Mouse (Mus musculus): Measurements from ENCODE around the gene Tcf12.
A peak's percentile ranks its signal among the peaks of the same experiment; 100 is the strongest.

The Tcf12 gene

GRCm38 (mm10) chr9:71980579-71980978 is 131.1 kb downstream of the Tcf12 start:
- peak; percentile 20 for DNase-seq (ENCODE audit: low read depth, low spot score)

GRCm38 (mm10) chr9:71978886-71979285 is 132.8 kb downstream of the Tcf12 start:
- DNase-seq (ENCODE audit: low read depth, low spot score) = no peak
- no peaks in the 10 kb centered on the region for H3K36me3 ChIP-seq (ENCODE audit: control insufficient read depth, insufficient read depth, low read length, poor library complexity, severe bottlenecking)
- H3K27me3 ChIP-seq (ENCODE audit: control insufficient read depth, insufficient read depth, low read length, poor library complexity, severe bottlenecking) = no peaks in the 10 kb centered on the region

More at GRCm38 (mm10) chr9:71980579-71980978, 131.1 kb downstream of the Tcf12 start:
- Histone ChIP-seq H3K36me3 (ENCODE audit: control insufficient read depth, insufficient read depth, low read length, poor library complexity, severe bottlenecking) (no peaks in the 10 kb centered on the region), H3K27me3 (ENCODE audit: control insufficient read depth, insufficient read depth, low read length, poor library complexity, severe bottlenecking) (no peaks in the 10 kb centered on the region)

- Histone ChIP-seq H3K36me3 (ENCODE audit: control insufficient read depth, insufficient read depth, low read length, poor library complexity, severe bottlenecking) (no peaks in the 10 kb centered on the region), H3K27me3 (ENCODE audit: control insufficient read depth, insufficient read depth, low read length, poor library complexity, severe bottlenecking) (no peaks in the 10 kb centered on the region)
- peak; percentile 61 for DNase-seq (ENCODE audit: low read depth, low spot score)
These were observed 135.6 kb downstream of the Tcf12 start for GRCm38 (mm10) chr9:71976034-71976433.

GRCm38 (mm10) chr9:71975141-71975540 is 136.5 kb downstream of the Tcf12 start:
- Histone ChIP-seq H3K27me3 (ENCODE audit: control insufficient read depth, insufficient read depth, low read length, poor library complexity, severe bottlenecking) (no peaks in the 10 kb centered on the region), H3K36me3 (ENCODE audit: control insufficient read depth, insufficient read depth, low read length, poor library complexity, severe bottlenecking) (no peaks in the 10 kb centered on the region)
- no peak for DNase-seq (ENCODE audit: low read depth, low spot score)

GRCm38 (mm10) chr9:71974541-71974959 is 137.1 kb downstream of the Tcf12 start:
- DNase-seq (ENCODE audit: low read depth, low spot score) = no peak
- H3K27me3 ChIP-seq (ENCODE audit: control insufficient read depth, insufficient read depth, low read length, poor library complexity, severe bottlenecking) = no peaks in the 10 kb centered on the region
- no peaks in the 10 kb centered on the region for H3K36me3 ChIP-seq (ENCODE audit: control insufficient read depth, insufficient read depth, low read length, poor library complexity, severe bottlenecking)

- Histone ChIP-seq H3K36me3 (ENCODE audit: control insufficient read depth, insufficient read depth, low read length, poor library complexity, severe bottlenecking) (no peaks in the 10 kb centered on the region), H3K27me3 (ENCODE audit: control insufficient read depth, insufficient read depth, low read length, poor library complexity, severe bottlenecking) (no peaks in the 10 kb centered on the region)
- no peak for DNase-seq (ENCODE audit: low read depth, low spot score)
These were observed 147.6 kb downstream of the Tcf12 start for GRCm38 (mm10) chr9:71964039-71964438.

GRCm38 (mm10) chr9:71960026-71960396 is 151.7 kb downstream of the Tcf12 start:
- peak; percentile 40 for DNase-seq (ENCODE audit: low read depth, low spot score)
- Histone ChIP-seq H3K27me3 (ENCODE audit: control insufficient read depth, insufficient read depth, low read length, poor library complexity, severe bottlenecking) (no peaks in the 10 kb centered on the region), H3K36me3 (ENCODE audit: control insufficient read depth, insufficient read depth, low read length, poor library complexity, severe bottlenecking) (no peaks in the 10 kb centered on the region)

GRCm38 (mm10) chr9:71959259-71960025 is 152.2 kb downstream of the Tcf12 start:
- Histone ChIP-seq H3K27me3 (ENCODE audit: control insufficient read depth, insufficient read depth, low read length, poor library complexity, severe bottlenecking) (no peaks in the 10 kb centered on the region), H3K36me3 (ENCODE audit: control insufficient read depth, insufficient read depth, low read length, poor library complexity, severe bottlenecking) (no peaks in the 10 kb centered on the region)
- DNase-seq (ENCODE audit: low read depth, low spot score) = no peak

- DNase-seq (ENCODE audit: low read depth, low spot score) = peak; percentile 17
- H3K27me3 ChIP-seq (ENCODE audit: control insufficient read depth, insufficient read depth, low read length, poor library complexity, severe bottlenecking) = no peaks in the 10 kb centered on the region
- no peaks in the 10 kb centered on the region for H3K36me3 ChIP-seq (ENCODE audit: control insufficient read depth, insufficient read depth, low read length, poor library complexity, severe bottlenecking)
These were observed 158.5 kb downstream of the Tcf12 start for GRCm38 (mm10) chr9:71953217-71953616.

GRCm38 (mm10) chr9:71952621-71953076 is 159.0 kb downstream of the Tcf12 start:
- peak; percentile 67 for DNase-seq (ENCODE audit: low read depth, low spot score)
- Histone ChIP-seq H3K27me3 (ENCODE audit: control insufficient read depth, insufficient read depth, low read length, poor library complexity, severe bottlenecking) (no peaks in the 10 kb centered on the region), H3K36me3 (ENCODE audit: control insufficient read depth, insufficient read depth, low read length, poor library complexity, severe bottlenecking) (no peaks in the 10 kb centered on the region)

GRCm38 (mm10) chr9:71951926-71952325 is 159.7 kb downstream of the Tcf12 start:
- no peaks in the 10 kb centered on the region for H3K36me3 ChIP-seq (ENCODE audit: control insufficient read depth, insufficient read depth, low read length, poor library complexity, severe bottlenecking)
- H3K27me3 ChIP-seq (ENCODE audit: control insufficient read depth, insufficient read depth, low read length, poor library complexity, severe bottlenecking) = no peaks in the 10 kb centered on the region
- DNase-seq (ENCODE audit: low read depth, low spot score) = peak; percentile 10

- Histone ChIP-seq H3K36me3 (ENCODE audit: control insufficient read depth, insufficient read depth, low read length, poor library complexity, severe bottlenecking) (no peaks in the 10 kb centered on the region), H3K27me3 (ENCODE audit: control insufficient read depth, insufficient read depth, low read length, poor library complexity, severe bottlenecking) (no peaks in the 10 kb centered on the region)
- DNase-seq (ENCODE audit: low read depth, low spot score) = peak; percentile 68
These were observed 160.3 kb downstream of the Tcf12 start for GRCm38 (mm10) chr9:71951341-71951740.

- Histone ChIP-seq H3K27me3 (ENCODE audit: control insufficient read depth, insufficient read depth, low read length, poor library complexity, severe bottlenecking) (no peaks in the 10 kb centered on the region), H3K36me3 (ENCODE audit: control insufficient read depth, insufficient read depth, low read length, poor library complexity, severe bottlenecking) (no peaks in the 10 kb centered on the region)
- DNase-seq (ENCODE audit: low read depth, low spot score) = no peak
These were observed 166.9 kb downstream of the Tcf12 start for GRCm38 (mm10) chr9:71944801-71945200.

GRCm38 (mm10) chr9:71942424-71942823 is 169.2 kb downstream of the Tcf12 start:
- Histone ChIP-seq H3K36me3 (ENCODE audit: control insufficient read depth, insufficient read depth, low read length, poor library complexity, severe bottlenecking) (no peaks in the 10 kb centered on the region), H3K27me3 (ENCODE audit: control insufficient read depth, insufficient read depth, low read length, poor library complexity, severe bottlenecking) (no peaks in the 10 kb centered on the region)
- DNase-seq (ENCODE audit: low read depth, low spot score) = no peak

GRCm38 (mm10) chr9:71940016-71940415 is 171.7 kb downstream of the Tcf12 start:
- DNase-seq (ENCODE audit: low read depth, low spot score) = no peak
- H3K36me3 ChIP-seq (ENCODE audit: control insufficient read depth, insufficient read depth, low read length, poor library complexity, severe bottlenecking) = no peaks in the 10 kb centered on the region
- no peaks in the 10 kb centered on the region for H3K27me3 ChIP-seq (ENCODE audit: control insufficient read depth, insufficient read depth, low read length, poor library complexity, severe bottlenecking)

- Histone ChIP-seq H3K27me3 (ENCODE audit: control insufficient read depth, insufficient read depth, low read length, poor library complexity, severe bottlenecking) (no peaks in the 10 kb centered on the region), H3K36me3 (ENCODE audit: control insufficient read depth, insufficient read depth, low read length, poor library complexity, severe bottlenecking) (no peaks in the 10 kb centered on the region)
- DNase-seq (ENCODE audit: low read depth, low spot score) = no peak
These were observed 175.5 kb downstream of the Tcf12 start for GRCm38 (mm10) chr9:71936199-71936598.

All from splenic B cell, adult 2 months (primary cell).